Mouse (Mus musculus): ENCODE data around the gene Ubl4a. TPM values are rescaled to one million over a fixed set of nuclear protein-coding genes. Genes with fewer than 3 reads are reported as not detected.
"Not testable (repeated sequence)": the region's sequence is repeated elsewhere in the genome, so short reads cannot be mapped to it uniquely, and the experiment has no call there.

The Ubl4a gene
- polyA plus RNA-seq, 1 experiment from 2014 or later, result 75.4 TPM

DNA sequence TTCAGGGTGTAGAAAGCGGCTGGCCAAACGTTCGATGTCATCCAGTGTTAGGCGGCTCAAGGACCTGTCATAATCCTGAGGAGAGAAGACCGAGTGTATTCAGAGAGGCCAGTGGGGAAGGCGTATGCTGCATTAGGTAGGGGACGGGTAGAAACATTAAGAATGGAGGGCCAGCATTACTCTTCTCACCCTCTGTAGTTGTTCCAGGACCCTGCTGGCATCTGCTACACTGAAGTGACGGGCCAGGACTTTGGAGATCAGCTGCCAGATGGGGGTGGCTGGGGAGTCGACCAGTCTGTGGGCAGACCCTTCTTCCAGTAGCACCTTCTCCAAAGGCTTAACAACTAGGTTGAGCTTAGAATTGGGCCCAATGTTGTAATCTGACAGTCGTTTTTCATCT lies 5.5 kb downstream of the Ubl4a start:
- no peaks in the 10 kb centered on the region for H3K27me3 ChIP-seq (replicated peaks; ENCODE audit: control insufficient read depth, insufficient read depth, low read length)
- 66% methylated on average over 10 of the region's 10 CpGs for WGBS
- H3K27ac ChIP-seq (ENCODE audit: low read depth, low read length), result 0 out of 2 replicates have a peak overlapping the region, but pooled peaks have one; percentile 7
- peaks cover 2% of the 10 kb centered on the region; the same call in 1 of the 2 replicates for H3K4me1 ChIP-seq (replicated peaks; ENCODE audit: control insufficient read depth, insufficient read depth, low read length)
- H3K9me3 ChIP-seq (ENCODE audit: control insufficient read depth, low read length), result no peaks in the 10 kb centered on the region
- peak overlapping the region; percentile 71 for H3K4me2 ChIP-seq
- no peak for ATAC-seq (replicated peaks; ENCODE audit: low FRiP score)
- H3K36me3 ChIP-seq (ENCODE audit: control insufficient read depth, insufficient read depth, low read length), result no peaks in the 10 kb centered on the region
- H3K4me3 ChIP-seq (ENCODE audit: low read depth, low read length), result peak overlapping the region; percentile 64
- DNase-seq (ENCODE audit: low spot score), result no peak
- H3K9ac ChIP-seq (ENCODE audit: low read depth, low read length), result peak overlapping the region; percentile 80

DNA sequence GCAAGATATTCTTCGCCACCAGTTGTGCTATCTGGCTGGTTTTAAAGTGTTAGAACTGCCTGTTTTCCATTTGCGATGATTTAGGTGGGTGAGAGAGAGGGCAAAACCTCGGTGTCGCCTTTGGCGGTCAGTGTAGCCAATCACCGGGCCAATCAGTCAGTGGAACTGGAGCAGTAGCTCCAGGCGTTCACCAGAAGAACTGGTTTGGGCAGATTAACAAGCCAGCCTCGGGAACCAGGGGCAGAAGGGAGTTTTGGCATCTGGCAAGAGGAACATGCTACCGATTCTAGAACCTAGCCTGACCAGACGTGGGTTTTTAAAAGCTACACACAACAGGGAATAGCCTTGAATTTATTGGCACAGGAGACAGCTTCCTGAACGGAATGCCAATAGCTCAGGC lies 13.8 kb downstream of the Ubl4a start:
- Histone ChIP-seq H3K9me3 (ENCODE audit: control insufficient read depth, low read length) (no peaks in the 10 kb centered on the region), H3K4me1 (replicated peaks; ENCODE audit: control insufficient read depth, insufficient read depth, low read length) (no peaks in the 10 kb centered on the region), H3K9ac (ENCODE audit: low read depth, low read length) (no peak overlapping the region), H3K36me3 (ENCODE audit: control insufficient read depth, insufficient read depth, low read length) (no peaks in the 10 kb centered on the region), H3K4me3 (ENCODE audit: low read depth, low read length) (no peak overlapping the region), H3K27ac (ENCODE audit: low read depth, low read length) (no peak overlapping the region), H3K27me3 (replicated peaks; ENCODE audit: control insufficient read depth, insufficient read depth, low read length) (no peaks in the 10 kb centered on the region), H3K4me2 (no peak overlapping the region)
- WGBS, result 42% methylated on average over 11 of the region's 11 CpGs
- ATAC-seq (replicated peaks; ENCODE audit: low FRiP score), result no peak
- no peak for DNase-seq (ENCODE audit: low spot score)

DNA sequence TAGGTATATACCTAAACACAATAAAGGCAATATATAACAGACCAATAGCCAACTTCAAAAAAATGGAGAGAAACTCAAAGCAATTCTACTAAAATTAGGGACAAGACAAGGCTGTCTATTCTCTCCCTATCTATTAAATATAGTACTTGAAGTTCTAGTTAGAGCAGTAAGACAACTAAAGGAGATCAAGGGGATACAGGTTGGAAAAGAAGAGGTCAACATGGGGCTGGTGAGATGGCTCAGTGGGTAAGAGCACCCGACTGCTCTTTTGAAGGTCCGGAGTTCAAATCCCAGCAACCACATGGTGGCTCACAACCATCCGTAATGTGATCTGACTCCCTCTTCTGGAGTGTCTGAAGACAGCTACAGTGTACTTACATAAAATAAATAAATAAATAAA lies 15.9 kb downstream of the Ubl4a start:
- DNase-seq (ENCODE audit: low spot score); H3K4me1 ChIP-seq (replicated peaks; ENCODE audit: control insufficient read depth, insufficient read depth, low read length); H3K9me3 ChIP-seq (ENCODE audit: control insufficient read depth, low read length); H3K4me3 ChIP-seq (ENCODE audit: low read depth, low read length); H3K4me2 ChIP-seq; H3K27me3 ChIP-seq (replicated peaks; ENCODE audit: control insufficient read depth, insufficient read depth, low read length); H3K9ac ChIP-seq (ENCODE audit: low read depth, low read length); H3K27ac ChIP-seq (ENCODE audit: low read depth, low read length); ATAC-seq (replicated peaks; ENCODE audit: low FRiP score); H3K36me3 ChIP-seq (ENCODE audit: control insufficient read depth, insufficient read depth, low read length): not testable (repeated sequence)
- WGBS, result 80% methylated on average over 3 of the region's 3 CpGs

DNA sequence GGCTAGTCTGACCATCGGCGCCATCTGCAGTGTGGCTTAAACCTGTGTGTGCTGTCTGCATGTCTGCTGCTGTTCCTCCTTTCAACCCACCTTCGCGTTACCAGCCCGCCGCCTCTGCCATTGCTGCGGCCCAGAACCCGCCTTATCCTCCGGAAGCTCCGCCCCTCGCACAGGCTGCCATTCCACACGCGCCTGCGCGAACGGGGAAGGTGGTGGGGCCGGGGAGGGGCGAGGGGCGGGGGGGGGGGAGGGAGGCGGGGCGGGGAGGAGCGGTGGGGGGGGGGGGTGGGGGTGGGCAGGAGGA lies 19.6 kb downstream of the Ubl4a start, which contains the start of gene Lage3:
Gene Lage3, minus strand, starts transcription at position 152 of the 304 bp plus-strand sequence.
- DNase-seq (ENCODE audit: low spot score) (peak; percentile 52), ATAC-seq (replicated peaks; ENCODE audit: low FRiP score) (peak; percentile 75)
- H3K4me3 ChIP-seq (ENCODE audit: low read depth, low read length), result peak within 1 kb of the TSS; percentile 55
- H3K36me3 ChIP-seq (ENCODE audit: control insufficient read depth, insufficient read depth, low read length), result no peaks in the 10 kb centered on the region
- no peaks in the 10 kb centered on the region for H3K4me1 ChIP-seq (replicated peaks; ENCODE audit: control insufficient read depth, insufficient read depth, low read length)
- H3K27me3 ChIP-seq (replicated peaks; ENCODE audit: control insufficient read depth, insufficient read depth, low read length), result no peaks in the 10 kb centered on the region
- no peaks in the 10 kb centered on the region for H3K9me3 ChIP-seq (ENCODE audit: control insufficient read depth, low read length)
- WGBS, result 29% methylated on average over 12 of the region's 22 CpGs
- H3K4me2 ChIP-seq, result peak within 1 kb of the TSS; percentile 72
- H3K9ac ChIP-seq (ENCODE audit: low read depth, low read length), result peak within 1 kb of the TSS; percentile 76
- no peak within 1 kb of the TSS; the same call in 1 of the 2 replicates for H3K27ac ChIP-seq (ENCODE audit: low read depth, low read length)

DNA sequence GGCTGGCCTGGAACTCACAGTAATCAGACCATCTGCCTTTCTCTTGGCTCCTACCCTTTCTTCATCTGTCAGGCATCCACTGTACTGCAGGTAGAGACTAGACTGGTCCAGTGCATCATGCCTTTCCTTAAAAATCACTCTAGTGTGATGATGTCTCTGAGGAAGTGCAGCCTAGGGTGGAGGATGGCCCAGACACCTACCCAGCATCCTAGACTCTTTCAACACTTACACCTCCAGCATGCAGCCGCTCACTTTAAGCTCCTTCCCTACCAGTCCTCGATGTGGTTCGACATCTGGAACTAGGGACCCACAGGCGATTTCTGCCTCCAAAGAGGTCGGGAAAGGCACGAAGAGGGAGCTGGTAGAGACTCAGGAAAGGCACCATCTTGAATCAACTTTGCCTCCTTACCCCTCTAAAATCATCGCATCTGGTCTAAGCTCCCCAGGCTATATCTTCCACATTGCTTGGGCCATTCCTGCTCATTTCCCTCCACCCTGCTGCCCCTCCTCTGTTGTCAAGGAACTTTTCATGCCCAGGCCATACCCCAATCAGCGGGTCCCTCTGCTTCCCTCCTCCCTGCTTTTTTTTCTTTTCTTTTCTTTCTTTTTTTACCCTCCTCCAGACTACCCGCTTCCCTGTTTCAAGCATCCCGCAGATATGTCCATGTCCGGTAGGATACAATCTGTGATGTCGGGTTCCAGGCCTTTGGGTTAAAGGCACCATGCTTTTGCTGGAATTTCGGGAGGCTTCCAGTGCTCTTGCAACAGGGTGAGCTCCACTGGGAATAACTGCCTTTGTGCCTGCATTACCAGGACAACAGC lies 20.2 kb downstream of the Ubl4a start:
- ATAC-seq (replicated peaks; ENCODE audit: low FRiP score), result peak; percentile 43
- Histone ChIP-seq H3K4me1 (replicated peaks; ENCODE audit: control insufficient read depth, insufficient read depth, low read length) (no peaks in the 10 kb centered on the region), H3K27ac (ENCODE audit: low read depth, low read length) (no peak overlapping the region; the same call in 1 of the 2 replicates), H3K4me3 (ENCODE audit: low read depth, low read length) (peak overlapping the region; percentile 55), H3K36me3 (ENCODE audit: control insufficient read depth, insufficient read depth, low read length) (no peaks in the 10 kb centered on the region), H3K27me3 (replicated peaks; ENCODE audit: control insufficient read depth, insufficient read depth, low read length) (no peaks in the 10 kb centered on the region), H3K9ac (ENCODE audit: low read depth, low read length) (peak overlapping the region; percentile 76), H3K9me3 (ENCODE audit: control insufficient read depth, low read length) (no peaks in the 10 kb centered on the region), H3K4me2 (peak overlapping the region; percentile 72)
- DNase-seq (ENCODE audit: low spot score), result no peak
- WGBS, result 25% methylated on average over 13 of the region's 13 CpGs

DNA sequence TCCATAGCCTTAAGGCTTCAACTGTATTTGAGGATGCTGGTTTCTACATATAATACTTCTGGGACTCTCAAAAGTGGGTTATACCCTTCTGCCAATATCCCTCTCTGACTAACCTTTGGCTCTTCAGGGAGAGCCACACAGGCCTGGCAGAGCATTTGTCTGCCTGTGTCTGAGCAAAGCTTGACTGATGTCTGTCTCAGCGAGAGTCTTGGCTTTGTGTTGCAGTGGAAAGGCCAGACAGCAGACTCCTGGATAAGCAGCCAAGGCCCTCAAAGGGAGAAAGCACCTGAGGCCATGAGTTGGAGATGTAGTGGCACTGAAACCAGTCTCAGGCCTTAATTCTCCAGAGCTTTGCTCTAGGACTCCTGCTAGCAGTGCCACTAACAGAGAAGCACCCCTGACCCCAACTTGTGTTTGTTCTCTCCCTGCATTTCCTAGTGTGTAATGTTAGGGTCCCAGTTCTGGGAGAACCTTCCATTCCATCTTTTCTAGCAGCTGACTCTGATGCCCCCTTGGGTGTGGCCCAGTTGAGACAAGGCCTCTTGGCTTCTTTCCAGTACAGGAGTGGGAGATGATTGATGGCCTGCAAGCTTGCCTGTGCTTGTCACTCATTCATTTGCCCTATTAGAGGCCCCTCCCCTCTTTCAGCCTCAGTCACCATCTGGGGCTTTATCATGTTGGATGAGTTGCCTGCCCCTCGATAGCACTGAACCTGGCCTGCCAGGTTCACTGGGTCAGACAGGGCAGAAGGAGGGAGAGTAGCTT lies 42.7 kb downstream of the Ubl4a start:
- no peak for DNase-seq (ENCODE audit: low spot score)
- Histone ChIP-seq H3K4me3 (ENCODE audit: low read depth, low read length) (no peak overlapping the region), H3K9ac (ENCODE audit: low read depth, low read length) (no peak overlapping the region)

DNA sequence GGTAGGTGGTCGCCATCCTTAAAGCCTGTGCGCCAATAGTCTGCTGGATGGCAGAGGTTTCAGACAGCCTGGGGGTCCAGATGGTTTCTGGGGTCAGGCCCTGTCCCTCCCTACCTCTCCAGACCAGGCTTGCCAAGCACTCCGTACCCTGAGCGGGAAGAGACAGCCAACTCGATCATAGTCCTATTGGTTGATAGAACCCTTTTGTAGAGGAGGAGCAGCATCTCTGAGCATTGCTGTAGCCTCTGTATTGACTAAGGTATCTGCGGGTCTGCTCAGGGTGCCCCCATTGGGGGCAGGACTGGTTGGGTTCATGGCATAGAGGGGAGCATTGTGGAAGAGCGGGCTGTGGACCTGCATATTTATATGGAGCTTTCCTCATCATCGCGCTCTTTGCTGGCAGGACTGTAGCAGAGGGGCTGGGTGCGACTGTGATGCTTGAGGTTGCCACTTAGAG lies 43.8 kb downstream of the Ubl4a start:
- Histone ChIP-seq H3K9ac (ENCODE audit: low read depth, low read length) (peak overlapping the region; percentile 64; the same call in 1 of the 2 replicates), H3K9me3 (ENCODE audit: control insufficient read depth, low read length) (no peaks in the 10 kb centered on the region), H3K27me3 (replicated peaks; ENCODE audit: control insufficient read depth, insufficient read depth, low read length) (no peaks in the 10 kb centered on the region), H3K4me2 (peak overlapping the region; percentile 70), H3K4me3 (ENCODE audit: low read depth, low read length) (peak overlapping the region; percentile 52), H3K27ac (ENCODE audit: low read depth, low read length) (no peak overlapping the region), H3K4me1 (replicated peaks; ENCODE audit: control insufficient read depth, insufficient read depth, low read length) (peaks cover 3% of the 10 kb centered on the region), H3K36me3 (ENCODE audit: control insufficient read depth, insufficient read depth, low read length) (no peaks in the 10 kb centered on the region)
- DNase-seq (ENCODE audit: low spot score) (no peak), ATAC-seq (replicated peaks; ENCODE audit: low FRiP score) (0 out of 2 replicates have a peak, but pooled peaks have one; percentile 24)
- WGBS, result 15% methylated on average over 10 of the region's 10 CpGs

More for the DNA sequence above, 42.7 kb downstream of the Ubl4a start:
- Histone ChIP-seq H3K4me2 (peak overlapping the region; percentile 70), H3K9me3 (ENCODE audit: control insufficient read depth, low read length) (no peaks in the 10 kb centered on the region), H3K4me1 (replicated peaks; ENCODE audit: control insufficient read depth, insufficient read depth, low read length) (peaks cover 3% of the 10 kb centered on the region), H3K36me3 (ENCODE audit: control insufficient read depth, insufficient read depth, low read length) (no peaks in the 10 kb centered on the region), H3K27ac (ENCODE audit: low read depth, low read length) (no peak overlapping the region), H3K27me3 (replicated peaks; ENCODE audit: control insufficient read depth, insufficient read depth, low read length) (no peaks in the 10 kb centered on the region)
- WGBS, result 49% methylated on average over 2 of the region's 2 CpGs
- no peak for ATAC-seq (replicated peaks; ENCODE audit: low FRiP score)

DNA sequence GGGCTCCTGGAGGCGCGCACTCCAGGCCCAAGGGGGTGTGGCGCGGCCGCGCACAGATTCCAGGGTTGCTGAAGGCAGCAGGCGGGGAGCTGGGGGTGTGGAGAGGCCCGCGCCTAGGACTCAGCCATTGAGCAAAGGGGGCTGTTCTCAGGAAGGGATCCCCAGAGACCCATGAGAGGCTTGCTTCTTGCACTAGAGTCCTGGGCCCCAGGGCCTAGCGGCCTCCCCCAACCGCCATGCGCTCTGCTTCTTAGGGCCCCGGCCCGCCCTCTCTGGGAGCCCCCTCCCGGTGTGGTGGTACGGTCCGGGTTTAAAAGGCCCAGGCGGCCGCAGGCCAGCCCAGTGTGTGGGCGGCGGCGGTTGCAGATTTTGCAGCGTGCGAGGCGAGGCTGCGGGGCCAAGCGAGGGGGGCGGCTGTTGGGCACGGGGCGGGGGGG lies 44.3 kb downstream of the Ubl4a start, which contains the start of gene Plxna3:
Gene Plxna3, plus strand, starts transcription at position 342 of the 437 bp plus-strand sequence.
- DNase-seq (ENCODE audit: low spot score) (peak; percentile 71), ATAC-seq (replicated peaks; ENCODE audit: low FRiP score) (peak; percentile 92)
- Histone ChIP-seq H3K4me2 (peak within 1 kb of the TSS; percentile 70), H3K4me3 (ENCODE audit: low read depth, low read length) (peak within 1 kb of the TSS; percentile 52), H3K4me1 (replicated peaks; ENCODE audit: control insufficient read depth, insufficient read depth, low read length) (peaks cover 3% of the 10 kb centered on the region), H3K27ac (ENCODE audit: low read depth, low read length) (peak within 1 kb of the TSS; percentile 52; the same call in 1 of the 2 replicates), H3K36me3 (ENCODE audit: control insufficient read depth, insufficient read depth, low read length) (no peaks in the 10 kb centered on the region), H3K27me3 (replicated peaks; ENCODE audit: control insufficient read depth, insufficient read depth, low read length) (no peaks in the 10 kb centered on the region), H3K9me3 (ENCODE audit: control insufficient read depth, low read length) (no peaks in the 10 kb centered on the region), H3K9ac (ENCODE audit: low read depth, low read length) (peak within 1 kb of the TSS; percentile 64)
- 20% methylated on average over 27 of the region's 30 CpGs for WGBS
